Mouse (Mus musculus): ENCODE results near the gene Ankrd13b. TPM values are rescaled to one million over a fixed set of nuclear protein-coding genes. Genes with fewer than 3 reads are reported as not detected.
"Not testable (repeated sequence)": the region's sequence is repeated elsewhere in the genome, so short reads cannot be mapped to it uniquely, and the experiment has no call there.

Ankrd13b gene
- 10 to 100 TPM; 17.3 to 17.4 TPM for total RNA-seq (2021)

- peak; percentile 75 for DNase-seq
Observed at GRCm38 (mm10) chr11:77489591-77490235, at the start of gene Ankrd13b. TSS of gene Ankrd13b (minus strand) at chr11:77489678.

- DNase-seq = no peak
Observed at GRCm38 (mm10) chr11:77532202-77532846, 42.8 kb upstream of the Ankrd13b start.

GRCm38 (mm10) chr11:77530862-77531261, 41.4 kb upstream of the Ankrd13b start:
- DNase-seq = no peak

- no peak for DNase-seq
Observed at GRCm38 (mm10) chr11:77529644-77530043, 40.2 kb upstream of the Ankrd13b start.

GRCm38 (mm10) chr11:77528420-77528819, 38.9 kb upstream of the Ankrd13b start:
- not testable (repeated sequence) for DNase-seq

GRCm38 (mm10) chr11:77525804-77526486, 36.5 kb upstream of the Ankrd13b start:
- DNase-seq = no peak

GRCm38 (mm10) chr11:77520601-77521529, 31.4 kb upstream of the Ankrd13b start:
- DNase-seq = no peak

GRCm38 (mm10) chr11:77519043-77519442, 29.6 kb upstream of the Ankrd13b start, which contains the start of gene Gm10392:
TSS of gene Gm10392 (minus strand) at chr11:77519198.
- DNase-seq = peak; percentile 17

GRCm38 (mm10) chr11:77518051-77518798, 28.7 kb upstream of the Ankrd13b start:
- DNase-seq = no peak

- no peak for DNase-seq
Observed at GRCm38 (mm10) chr11:77516553-77517425, 27.3 kb upstream of the Ankrd13b start.

- no peak for DNase-seq
Observed at GRCm38 (mm10) chr11:77515637-77516552, 26.4 kb upstream of the Ankrd13b start, which contains the start of gene Trp53i13. TSS of gene Trp53i13 (minus strand) at chr11:77515980.

- peak; percentile 85 for DNase-seq
Observed at GRCm38 (mm10) chr11:77514832-77515636, 25.6 kb upstream of the Ankrd13b start, which contains the start of gene Abhd15. TSS of gene Abhd15 (plus strand) at chr11:77515121.

- DNase-seq = peak; percentile 49
Observed at GRCm38 (mm10) chr11:77514281-77514831, 24.9 kb upstream of the Ankrd13b start.

GRCm38 (mm10) chr11:77513811-77514170, 24.3 kb upstream of the Ankrd13b start:
- peak; percentile 36 for DNase-seq

GRCm38 (mm10) chr11:77512891-77513810, 23.7 kb upstream of the Ankrd13b start:
- DNase-seq = peak; percentile 91

- no peak for DNase-seq
Observed at GRCm38 (mm10) chr11:77511336-77511735, 21.9 kb upstream of the Ankrd13b start.
